Mouse (Mus musculus) lung, postnatal 0 days (tissue): ENCODE measurements around the gene Fnbp1l.

Experiments used
- CTCF ChIP-seq: IDR thresholded peaks from 2 replicates; pipeline ENCODE4 v1.5.1; 2016; ENCODE audit warnings: antibody characterized with exemption, mild to moderate bottlenecking
- EP300 ChIP-seq: IDR thresholded peaks from 2 replicates; pipeline ENCODE4 v1.6.1; 2016; ENCODE audit warnings: antibody characterized with exemption, mild to moderate bottlenecking, control low read depth

DNA sequence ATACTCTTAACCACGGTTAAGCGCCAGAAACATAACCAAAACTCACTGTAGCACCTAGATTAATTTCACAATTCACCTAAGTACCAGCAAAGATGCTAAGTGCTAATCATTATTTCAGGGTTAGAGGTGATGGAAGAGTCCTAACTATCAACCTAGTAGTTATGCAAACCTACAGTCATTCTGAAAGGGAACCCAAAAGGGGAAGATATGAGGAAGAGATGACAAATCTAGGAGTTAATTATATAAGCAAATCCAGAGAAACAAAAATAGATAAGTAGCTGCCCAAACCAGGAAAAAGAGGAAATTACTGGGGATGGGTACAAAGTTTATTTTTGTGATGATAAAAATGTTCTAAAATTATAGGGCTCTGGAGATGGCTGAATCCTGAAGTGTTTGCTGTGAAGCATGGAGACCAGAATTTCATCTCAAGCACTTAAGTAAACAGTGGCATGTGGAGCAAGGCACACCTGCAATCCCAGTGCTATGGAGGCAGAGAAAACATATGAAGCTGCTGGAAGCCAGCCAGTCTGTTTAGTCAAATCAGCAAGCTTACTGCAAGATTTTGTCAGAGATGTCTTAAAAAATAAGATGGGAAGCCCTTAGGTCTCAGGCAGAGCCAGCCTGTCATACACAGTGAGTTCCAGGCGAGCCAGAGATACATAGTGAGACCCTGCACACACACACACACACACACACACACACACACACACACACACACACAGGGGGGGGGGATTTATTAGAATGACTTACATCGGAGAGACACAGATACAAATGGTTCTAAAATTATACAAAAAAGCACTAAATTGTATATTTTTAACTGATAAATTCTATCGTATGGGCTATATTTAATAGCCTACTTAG lies 45.9 kb downstream of the Fnbp1l start:
- TF ChIP-seq CTCF (no peak), EP300 (no peak; the same call in 1 of the 2 replicates)
